Mouse (Mus musculus) left cerebral cortex, postnatal 36 days (tissue): ENCODE data around the gene Supt6. TPM values are rescaled to one million over a fixed set of nuclear protein-coding genes. Genes with fewer than 3 reads are reported as not detected.
"Not testable (repeated sequence)": the region's sequence is repeated elsewhere in the genome, so short reads cannot be mapped to it uniquely, and the experiment has no call there.

Source experiments
- DNase-seq, 2 experiments: peaks; one replicate each; pipeline ENCODE4 v3.0.0; 2021 to 2022; ENCODE audit warnings: low spot score in 2 of 2, mixed read lengths in 1 of 2
- intact Hi-C: fragments of 180-260 bp; cut with DNase I; formaldehyde crosslinking; loops from one replicate; pipeline ENCODE4 v1.15.1; 2025
- total RNA-seq, 2 experiments: library from RNA; stranded (reverse); gene quantifications; 2 replicates each; pipeline ENCODE4 v1.2.3; 2021

Gene Supt6
- total RNA-seq, 2 experiments from 2014 or later, result 95.1 to 100 TPM

DNA sequence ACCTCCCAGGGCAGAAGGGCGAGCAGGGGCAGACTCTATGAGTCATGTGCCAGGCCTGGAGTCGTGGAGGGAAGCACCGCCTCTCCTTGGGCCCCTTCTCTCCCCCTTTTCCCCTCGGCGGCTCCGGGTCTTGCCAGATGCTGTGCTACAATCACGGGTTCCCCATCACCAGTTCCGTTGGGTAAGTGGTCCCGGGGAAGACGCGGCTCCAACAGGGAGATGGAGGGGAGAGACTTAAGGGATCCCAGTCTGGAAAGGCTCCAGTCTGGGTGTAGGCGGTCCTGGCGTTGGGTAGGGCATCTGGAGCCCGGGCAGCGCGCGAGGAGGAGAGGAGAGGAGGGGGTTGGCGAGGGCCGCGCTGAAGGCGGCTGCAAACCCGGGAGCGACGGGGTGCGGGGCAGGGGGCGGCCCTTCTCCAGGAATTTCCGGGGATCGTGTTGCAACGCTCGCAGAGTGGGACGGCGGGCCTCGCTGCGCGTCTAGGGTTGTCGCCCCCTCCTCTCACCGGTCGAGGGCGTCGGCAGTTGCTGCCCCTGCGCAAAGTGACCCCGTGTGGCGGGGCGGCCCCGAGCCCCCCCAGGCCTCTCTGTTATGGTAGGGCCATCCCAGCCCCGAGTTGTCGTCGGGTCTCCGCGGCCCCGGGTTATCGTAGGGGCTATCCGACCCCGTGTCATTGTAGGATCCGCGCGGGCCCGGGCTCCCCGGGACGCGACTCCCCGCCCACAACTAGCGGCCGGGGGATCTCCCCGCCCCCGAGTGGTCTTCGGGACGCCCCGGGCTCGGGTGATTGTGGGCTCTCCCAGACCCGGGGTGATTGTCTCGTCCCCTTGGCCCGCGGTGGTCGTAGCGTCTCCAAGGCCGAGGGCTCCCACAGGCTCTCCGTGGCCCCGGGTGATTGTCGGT, 57.2 kb downstream of the Supt6 start, which contains the start of gene Rab34:
Gene Rab34 (plus strand): TSS at position 100 of the 903 bp plus-strand sequence.
- intact Hi-C loops, result loop anchor here (10.0 kb wide), 1 partner anchor 364 kb away; no protein-coding TSS in a partner anchor
- peak; percentile 68 to 73 for DNase-seq

DNA sequence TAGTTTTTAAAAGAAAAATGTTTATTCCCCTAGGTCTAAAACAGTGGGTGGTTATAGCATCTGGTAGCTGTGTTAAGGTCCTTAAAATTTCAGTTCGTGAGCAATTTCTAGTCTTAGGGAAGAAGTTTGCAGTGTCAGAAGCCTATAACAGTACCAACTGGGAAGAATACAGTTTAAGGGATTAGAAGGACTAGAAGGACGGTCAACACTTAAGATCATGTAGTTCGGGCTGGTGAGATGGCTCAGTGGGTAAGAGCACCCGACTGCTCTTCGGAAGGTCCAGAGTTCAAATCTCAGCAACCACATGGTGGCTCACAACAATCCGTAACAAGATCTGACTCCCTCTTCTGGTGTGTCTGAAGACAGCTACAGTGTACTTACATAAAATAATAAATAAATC, 61.1 kb downstream of the Supt6 start:
- not testable (repeated sequence) for DNase-seq
- intact Hi-C loops, result loop anchor here (10.0 kb wide), 1 partner anchor 360 kb away; no protein-coding TSS in a partner anchor

DNA sequence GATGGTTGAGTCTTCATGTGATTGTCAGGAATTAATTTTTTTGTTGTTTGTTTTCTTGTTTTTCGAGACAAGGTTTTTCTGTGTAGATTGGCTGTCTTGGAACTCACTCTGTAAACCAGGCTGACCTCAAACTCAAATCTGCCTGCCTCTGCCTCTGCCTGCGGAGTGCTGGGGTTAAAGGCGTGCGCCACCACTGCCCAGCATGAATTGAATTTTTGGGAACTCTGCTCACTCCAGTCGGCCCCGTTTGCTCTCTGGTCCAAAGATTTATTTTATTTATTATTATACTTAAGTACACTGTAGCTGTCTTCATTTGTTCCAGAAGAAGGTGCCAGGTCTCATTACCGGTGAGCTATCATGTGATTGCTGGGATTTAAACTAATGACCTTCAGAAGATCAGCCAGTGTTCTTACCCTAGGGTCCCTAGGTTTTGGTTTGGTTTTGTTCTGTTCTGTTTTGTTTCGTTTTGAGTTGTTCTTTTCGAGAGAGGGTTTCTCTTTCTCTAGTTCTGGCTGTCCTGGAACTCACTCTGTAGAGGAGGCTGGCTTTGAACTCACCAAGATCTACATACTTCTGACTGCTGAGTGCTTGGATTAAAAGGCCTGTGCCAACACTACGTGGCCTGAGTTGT, 61.8 kb downstream of the Supt6 start:
- intact Hi-C loops, result loop anchor here (10.0 kb wide), 1 partner anchor 359 kb away; no protein-coding TSS in a partner anchor
- no peak for DNase-seq

DNA sequence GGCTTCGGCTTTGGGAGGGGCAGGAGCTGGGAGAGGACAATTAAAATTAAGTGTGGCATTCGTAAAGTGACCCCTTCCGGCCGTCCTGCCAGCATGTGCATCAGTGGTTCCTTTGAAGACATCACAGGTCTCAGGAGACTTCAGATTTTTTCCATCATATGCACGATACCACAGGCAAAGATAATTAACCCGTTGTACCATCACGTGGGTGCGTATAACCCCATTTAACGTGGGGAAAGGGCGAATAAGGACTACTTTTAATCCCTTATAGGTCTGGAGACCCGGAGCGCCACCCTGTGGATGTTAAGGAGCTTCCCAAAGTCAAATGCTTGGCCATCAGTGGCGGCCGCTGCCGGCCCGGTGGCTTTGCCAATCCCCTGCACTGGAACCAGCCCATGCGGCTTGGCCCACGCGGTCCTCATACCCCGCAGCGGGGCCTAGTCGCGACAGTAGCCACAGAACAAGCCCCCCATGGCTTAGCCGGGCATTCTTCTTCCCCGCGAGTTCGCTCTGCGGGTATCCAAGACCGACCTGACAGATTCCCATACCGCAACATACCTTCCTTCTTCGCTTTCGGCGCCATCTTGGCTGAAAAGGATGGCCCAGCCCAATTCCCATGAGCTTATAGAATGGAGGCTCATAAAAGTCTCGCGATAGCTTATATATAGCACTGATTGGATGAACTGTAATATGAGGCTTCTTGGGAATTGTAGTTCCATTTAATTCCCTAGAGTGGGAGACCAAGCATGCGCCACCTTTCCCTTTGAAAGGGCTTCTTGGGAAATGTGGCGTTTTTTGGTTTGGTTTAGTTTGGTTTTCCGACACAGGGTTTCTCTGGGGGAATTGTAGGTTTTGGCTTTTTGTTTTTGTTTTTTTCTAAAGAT, 62.6 kb downstream of the Supt6 start, which contains the start of gene Rpl23a:
Gene Rpl23a (minus strand): TSS at position 624 of the 884 bp plus-strand sequence.
- peak; percentile 88 to 91 for DNase-seq
- intact Hi-C loops, result loop anchor here (10.0 kb wide), 1 partner anchor 358 kb away; no protein-coding TSS in a partner anchor

GRCm38 (mm10) chr11:78182450-78182849, 63.3 kb downstream of the Supt6 start:
- DNase-seq, result no peak
- intact Hi-C loops, result loop anchor here (10.0 kb wide), 1 partner anchor 358 kb away; no protein-coding TSS in a partner anchor

DNA sequence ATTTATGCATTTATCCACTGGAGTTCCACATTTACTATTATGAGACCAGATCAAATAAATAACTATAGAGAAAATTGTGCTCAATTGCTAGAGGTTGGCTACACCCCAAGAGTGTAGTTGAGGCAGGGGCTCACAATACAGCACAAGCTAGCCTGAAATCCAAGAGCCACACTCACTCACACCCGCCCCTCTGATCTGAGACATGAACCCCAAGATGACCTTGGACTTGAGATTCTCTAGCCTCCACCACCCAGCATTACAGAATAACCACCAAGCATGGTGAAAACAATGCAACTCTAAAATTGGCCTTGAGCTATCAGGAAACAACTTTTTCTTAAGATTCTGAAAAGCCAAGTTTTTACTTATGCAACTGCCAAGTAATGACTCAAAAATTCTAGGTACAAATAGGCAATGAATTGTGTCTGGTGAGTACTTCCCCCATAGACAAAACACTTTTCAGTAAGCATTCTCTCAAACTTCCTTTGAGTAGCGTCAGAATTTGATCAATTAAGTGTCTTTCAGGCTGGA, 63.9 kb downstream of the Supt6 start:
- no peak for DNase-seq
- intact Hi-C loops, result loop anchor here (10.0 kb wide), 1 partner anchor 357 kb away; no protein-coding TSS in a partner anchor

- DNase-seq, result no peak
- intact Hi-C loops, result loop anchor here (10.0 kb wide), 1 partner anchor 355 kb away; no protein-coding TSS in a partner anchor
These were observed 65.6 kb downstream of the Supt6 start for GRCm38 (mm10) chr11:78180081-78180761.

DNA sequence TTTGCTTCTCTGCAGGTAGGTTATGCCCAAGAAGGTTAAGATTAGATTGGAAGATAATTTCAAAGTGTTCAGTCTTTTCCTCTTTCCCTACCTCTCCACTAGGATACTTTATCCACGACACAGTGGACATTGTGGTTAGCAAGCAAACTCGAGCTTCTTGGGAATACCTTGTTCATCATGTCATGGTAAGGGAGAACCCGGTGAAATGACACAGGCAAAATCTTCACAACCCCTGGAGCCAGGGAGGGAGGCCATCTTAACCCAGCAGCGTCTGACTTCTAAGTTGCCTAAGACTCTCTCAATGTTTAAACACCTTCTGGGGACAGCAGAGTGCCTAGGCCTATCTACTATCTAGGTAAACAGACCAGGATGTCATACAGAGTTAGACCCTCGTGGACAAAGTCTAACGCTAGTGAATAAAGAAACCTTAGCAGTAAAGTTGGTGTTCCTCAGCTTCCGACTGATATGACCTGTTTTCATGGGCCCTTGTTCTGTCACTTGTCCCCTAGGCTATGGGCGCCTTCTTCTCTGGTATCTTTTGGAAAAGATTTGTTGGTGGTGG, 66.3 kb downstream of the Supt6 start:
- intact Hi-C loops, result loop anchor here (5.0 kb wide), 3 partner anchors 117 to 197 kb away; partner anchors contain the start of genes Flot2 and Phf12
- no peak for DNase-seq

DNA sequence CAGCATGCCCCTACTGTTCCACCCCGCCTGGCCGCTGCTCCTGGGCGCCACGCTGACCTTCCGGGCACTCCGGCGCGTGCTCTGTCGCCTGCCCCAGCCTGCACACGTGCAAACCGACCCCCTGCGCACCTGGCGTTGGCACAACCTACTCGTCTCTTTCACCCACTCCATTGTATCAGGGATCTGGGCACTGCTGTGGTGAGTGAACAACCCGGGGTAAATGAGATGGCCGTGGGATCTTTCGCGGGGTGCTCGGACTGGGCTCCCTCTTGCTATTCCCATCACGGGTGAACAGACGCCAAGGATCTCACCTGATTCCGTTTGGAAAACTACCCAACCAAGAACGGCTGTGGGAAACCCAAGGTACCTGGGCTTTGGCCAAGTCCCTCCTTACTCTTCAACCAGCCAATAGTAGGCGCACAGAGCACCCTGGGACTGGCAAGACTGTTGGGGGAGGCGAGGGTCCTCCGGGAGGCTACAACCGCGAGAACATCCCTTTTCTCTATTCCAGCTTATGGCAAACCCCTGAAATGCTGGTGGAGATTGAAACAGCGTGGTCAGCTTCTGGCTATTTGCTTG, 66.8 kb downstream of the Supt6 start:
- intact Hi-C loops, result loop anchor here (5.0 kb wide), 3 partner anchors 117 to 197 kb away; partner anchors contain the start of genes Flot2 and Phf12
- peak in 1 of 2 experiments; percentile 50 for DNase-seq

DNA sequence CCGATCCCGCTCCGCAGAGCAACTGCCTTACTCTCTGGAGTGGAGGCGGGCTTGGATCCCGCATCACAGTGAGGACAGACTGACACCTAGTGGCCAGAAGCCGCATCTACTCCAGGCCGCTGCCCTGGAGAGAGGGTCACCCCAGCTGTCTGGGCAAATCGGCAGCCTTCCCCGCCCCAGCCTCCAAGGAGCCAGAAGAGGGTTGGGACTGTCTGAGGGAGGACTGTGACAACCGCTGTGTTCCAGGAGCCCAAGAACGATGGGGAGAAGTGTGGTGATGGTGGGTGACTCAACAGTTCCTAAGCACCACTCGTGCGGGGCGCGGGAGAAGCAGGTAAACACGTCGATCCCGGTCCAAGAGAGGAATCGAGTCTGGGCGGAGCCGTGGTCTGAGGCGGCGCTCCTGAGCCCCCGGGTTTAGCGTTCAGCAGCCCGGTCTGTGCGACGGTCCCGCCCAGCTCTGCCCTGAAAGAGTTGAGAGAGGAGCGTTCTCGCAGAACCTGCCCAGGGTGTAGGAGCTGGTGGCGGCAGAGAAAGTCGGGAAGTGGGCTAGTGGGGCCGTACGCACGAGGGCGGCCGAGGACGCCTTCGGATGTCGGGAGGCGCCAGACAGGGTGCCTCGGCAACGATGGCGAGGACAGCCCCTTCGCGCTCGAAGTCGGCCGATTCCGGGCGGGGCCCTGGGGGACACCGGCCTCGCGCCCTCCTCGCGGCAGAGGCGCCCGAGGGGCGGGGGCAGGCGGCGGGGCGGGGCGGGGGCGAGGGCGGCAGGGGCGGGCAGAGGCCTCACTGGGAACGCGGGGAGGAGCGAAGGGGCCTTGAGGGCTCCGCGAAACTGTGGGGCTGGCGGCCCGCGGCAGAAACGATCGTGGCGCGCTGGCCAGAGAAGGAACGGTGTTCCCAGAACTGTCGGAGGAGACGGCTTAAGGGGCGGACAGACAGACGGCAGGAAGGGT, 67.6 kb downstream of the Supt6 start:
- intact Hi-C loops, result loop anchor here (5.0 kb wide), 3 partner anchors 116 to 196 kb away; partner anchors contain the start of genes Flot2 and Phf12
- DNase-seq, result peak; percentile 90 to 93

GRCm38 (mm10) chr11:78177437-78177836, 68.3 kb downstream of the Supt6 start:
- no peak for DNase-seq
- intact Hi-C loops, result loop anchor here (5.0 kb wide), 3 partner anchors 115 to 195 kb away; partner anchors contain the start of genes Flot2 and Phf12

- DNase-seq, result no peak
- intact Hi-C loops, result loop anchor here (5.0 kb wide), 3 partner anchors 115 to 195 kb away; partner anchors contain the start of genes Flot2 and Phf12
These were observed 68.9 kb downstream of the Supt6 start for GRCm38 (mm10) chr11:78176905-78177331.

- intact Hi-C loops, result loop anchor here (5.0 kb wide), 3 partner anchors 114 to 194 kb away; partner anchors contain the start of genes Flot2 and Phf12
- DNase-seq, result peak; percentile 80 to 84
These were observed 69.4 kb downstream of the Supt6 start, which contains the start of the genes Nek8 and Tlcd1 for GRCm38 (mm10) chr11:78176402-78176862. TSS of gene Nek8 (minus strand) at chr11:78176675. TSS of gene Tlcd1 (plus strand) at chr11:78176711.

DNA sequence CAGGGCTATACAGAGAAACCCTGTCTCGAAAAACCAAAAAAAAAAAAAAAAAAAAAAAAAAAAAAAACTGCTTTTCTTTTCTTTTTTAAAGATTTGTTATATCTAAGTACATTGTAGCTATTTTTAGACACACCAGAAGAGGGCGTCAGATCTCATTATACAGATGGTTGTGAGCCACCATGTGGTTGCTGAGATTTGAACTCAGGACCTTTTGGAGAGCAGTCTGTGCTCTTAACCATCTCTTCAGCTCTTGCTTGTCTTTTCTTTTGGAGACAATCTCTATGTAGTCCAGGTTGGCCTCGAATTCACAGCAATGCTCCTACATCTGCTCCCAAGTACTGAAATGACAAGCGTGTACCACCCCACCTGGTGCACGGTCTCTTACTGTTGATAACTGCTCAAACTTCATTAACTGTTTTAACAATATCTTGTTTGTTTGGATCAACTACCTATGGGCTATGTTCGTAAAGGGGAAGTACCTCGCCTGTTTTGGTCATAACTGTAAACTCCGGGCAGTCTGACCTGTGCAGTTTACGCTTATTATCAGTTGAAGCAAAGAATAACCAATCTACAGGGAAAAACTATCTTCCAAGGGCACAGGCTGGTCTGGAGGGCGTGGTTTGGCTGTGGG, 69.9 kb downstream of the Supt6 start:
- intact Hi-C loops, result loop anchor here (5.0 kb wide), 3 partner anchors 114 to 194 kb away; partner anchors contain the start of genes Flot2 and Phf12
- DNase-seq, result no peak

- intact Hi-C loops, result no loop called here
- DNase-seq, result no peak
These were observed 71.3 kb downstream of the Supt6 start for GRCm38 (mm10) chr11:78174506-78174905.
